Mouse (Mus musculus): ENCODE measurements around the gene Mbnl2. TPM values are rescaled to one million over a fixed set of nuclear protein-coding genes. Genes with fewer than 3 reads are reported as not detected.

Gene Mbnl2
- polyA plus RNA-seq, 1 experiment from 2014 or later, result 23.1 TPM

DNA sequence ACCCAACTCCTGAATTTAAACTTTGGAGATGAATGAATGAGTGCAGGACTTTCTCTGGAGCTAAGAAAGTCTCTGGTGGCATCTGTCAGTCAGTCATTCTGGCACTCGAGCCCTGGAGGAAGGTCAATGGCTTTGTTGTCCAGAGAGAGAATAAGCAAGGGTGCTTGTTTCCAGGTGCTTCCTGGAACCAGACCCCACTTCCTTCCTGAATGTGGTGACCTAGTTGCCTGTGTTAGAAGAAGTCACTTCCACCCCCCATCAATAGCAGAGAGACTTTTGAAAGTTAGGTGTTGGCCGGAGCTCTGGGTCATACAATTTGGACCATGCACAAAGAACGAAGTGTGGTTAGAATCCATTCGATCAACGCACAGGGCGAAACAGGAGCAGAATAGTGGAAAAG is 19.0 kb downstream of the Mbnl2 start:
- peaks cover 9% of the 10 kb centered on the region for H3K4me1 ChIP-seq (replicated peaks; ENCODE audit: control insufficient read depth, insufficient read depth, low read length)
- H3K4me2 ChIP-seq (ENCODE audit: low read length), result no peak overlapping the region
- H3K4me3 ChIP-seq (replicated peaks; ENCODE audit: low read length), result no peak overlapping the region
- no peak overlapping the region for H3K27ac ChIP-seq (ENCODE audit: low read length)
- H3K9me3 ChIP-seq (ENCODE audit: control insufficient read depth, low read length), result no peaks in the 10 kb centered on the region
- WGBS, result 90% methylated on average over 6 of the region's 6 CpGs
- no peaks in the 10 kb centered on the region for H3K27me3 ChIP-seq (replicated peaks; ENCODE audit: control insufficient read depth, insufficient read depth, low read length)
- H3K9ac ChIP-seq (replicated peaks; ENCODE audit: low read depth, low read length), result no peak overlapping the region
- ATAC-seq, result no peak
- no peaks in the 10 kb centered on the region; the same call in 1 of the 2 replicates for H3K36me3 ChIP-seq (ENCODE audit: control insufficient read depth, insufficient read depth)

DNA sequence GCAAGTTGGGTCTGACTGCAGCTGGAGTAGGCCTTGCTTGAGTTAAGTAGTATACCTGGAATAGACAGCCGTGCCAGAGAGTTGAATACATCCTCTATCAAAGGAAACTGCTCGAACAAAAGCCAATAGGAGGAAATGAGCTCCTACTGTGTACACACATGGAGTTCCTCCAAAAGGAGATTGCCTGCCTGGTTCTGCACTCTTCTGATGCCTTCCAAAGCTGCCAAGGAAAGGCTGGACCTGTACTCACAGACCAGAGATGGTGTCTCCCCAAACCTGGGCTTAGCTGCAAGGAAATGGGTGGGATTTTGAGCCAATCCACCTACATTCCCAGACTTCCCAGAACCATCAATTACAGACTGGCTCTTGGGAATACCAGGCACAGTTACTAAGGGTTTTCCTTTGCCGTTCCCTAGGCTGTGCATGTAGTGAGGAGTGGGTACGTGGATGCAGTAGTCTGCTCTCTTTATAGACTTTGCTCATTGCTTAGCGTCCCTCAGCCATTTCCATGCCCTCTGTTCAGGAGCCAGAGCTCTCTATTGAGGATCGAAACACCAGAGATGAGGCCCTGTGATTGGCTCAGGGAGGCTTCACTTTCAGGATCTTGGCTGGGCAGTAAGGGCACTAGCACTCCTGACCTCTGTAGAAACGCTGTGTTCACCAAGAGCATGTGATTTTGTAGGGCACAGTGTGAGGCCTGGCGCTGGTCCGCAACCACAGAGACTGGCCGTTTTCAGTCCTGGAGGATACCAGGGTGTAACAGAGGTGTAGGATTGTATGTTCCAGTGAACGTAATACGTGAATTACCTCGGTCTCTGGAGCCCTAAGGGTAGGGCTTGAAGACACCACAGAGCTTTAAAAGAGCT is 20.1 kb downstream of the Mbnl2 start:
- H3K4me1 ChIP-seq (replicated peaks; ENCODE audit: control insufficient read depth, insufficient read depth, low read length), result peaks cover 12% of the 10 kb centered on the region
- no peak overlapping the region for H3K4me3 ChIP-seq (replicated peaks; ENCODE audit: low read length)
- H3K27ac ChIP-seq (ENCODE audit: low read length), result no peak overlapping the region
- no peaks in the 10 kb centered on the region for H3K27me3 ChIP-seq (replicated peaks; ENCODE audit: control insufficient read depth, insufficient read depth, low read length)
- WGBS, result 79% methylated on average over 13 of the region's 13 CpGs
- ATAC-seq, result no peak
- H3K36me3 ChIP-seq (ENCODE audit: control insufficient read depth, insufficient read depth), result no peaks in the 10 kb centered on the region
- H3K4me2 ChIP-seq (ENCODE audit: low read length), result no peak overlapping the region
- no peaks in the 10 kb centered on the region for H3K9me3 ChIP-seq (ENCODE audit: control insufficient read depth, low read length)
- no peak overlapping the region for H3K9ac ChIP-seq (replicated peaks; ENCODE audit: low read depth, low read length)

DNA sequence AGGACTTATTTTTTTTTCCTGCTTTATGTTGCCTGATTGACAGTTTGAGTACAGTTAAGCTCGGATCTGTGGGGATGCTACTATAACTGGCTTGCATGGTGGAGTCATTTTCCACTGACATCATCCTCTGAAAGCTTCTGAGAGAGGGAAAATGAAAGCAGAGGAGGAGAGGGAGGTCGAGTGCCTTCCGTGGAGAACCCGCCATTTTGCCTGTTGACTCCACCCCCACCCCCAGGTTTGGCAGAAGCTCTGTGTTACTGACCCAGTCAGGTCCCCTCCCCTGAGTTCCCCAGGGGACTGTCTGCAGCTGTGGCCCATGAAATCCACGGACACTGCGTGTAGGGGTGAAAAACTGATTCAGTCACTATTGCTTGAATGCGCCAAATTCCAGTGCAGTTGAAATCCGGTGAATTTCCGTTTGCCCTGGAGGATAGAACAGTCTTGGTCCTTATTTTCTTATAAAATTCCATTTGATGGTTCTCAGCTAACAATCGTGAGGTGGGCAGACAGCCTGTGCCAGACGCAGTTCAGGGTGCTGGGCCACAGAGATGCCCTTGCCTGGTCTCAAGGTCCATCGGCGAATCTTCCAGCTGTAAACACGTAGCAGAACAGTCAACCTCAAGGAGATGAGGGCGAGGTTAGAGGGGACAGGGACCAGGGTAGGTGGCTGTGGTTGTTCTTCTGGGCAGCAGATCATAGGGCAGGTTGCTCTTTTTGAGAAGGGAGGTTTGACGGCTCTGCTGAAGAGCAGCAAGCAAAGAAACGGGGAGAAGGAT is 20.9 kb downstream of the Mbnl2 start:
- WGBS, result 74% methylated on average over 17 of the region's 17 CpGs
- ATAC-seq, result peak; percentile 39; the same call in 1 of the 2 replicates

DNA sequence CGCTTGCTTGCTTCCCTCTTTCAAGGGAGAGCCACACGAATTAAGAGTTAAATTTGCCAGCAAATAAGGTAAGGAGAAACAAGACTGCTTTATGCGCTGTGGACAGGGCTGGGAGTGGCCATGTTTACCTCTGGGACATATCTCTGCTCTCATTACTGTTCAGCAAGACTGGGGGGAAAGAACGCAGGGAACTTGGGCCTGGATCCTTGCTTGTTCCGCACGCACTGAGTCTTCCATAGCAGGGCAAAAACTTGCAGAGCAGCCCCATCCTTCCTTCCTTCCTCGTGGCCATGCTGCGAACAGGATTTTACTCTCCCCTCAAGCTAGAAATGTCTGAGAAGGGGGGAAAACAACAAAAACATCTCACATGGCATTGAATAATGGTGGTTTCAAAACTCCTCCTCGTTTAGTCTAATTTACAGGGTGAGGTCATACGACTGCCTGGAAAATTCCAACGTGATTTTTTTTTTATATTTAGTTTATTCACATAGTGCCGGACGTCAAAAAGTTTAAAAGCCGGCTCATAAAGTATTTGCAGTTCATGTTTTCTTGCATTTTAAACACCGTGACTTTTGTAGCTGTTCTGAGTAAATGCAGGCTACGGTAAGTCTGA is 21.8 kb downstream of the Mbnl2 start:
- no peaks in the 10 kb centered on the region for H3K27me3 ChIP-seq (replicated peaks; ENCODE audit: control insufficient read depth, insufficient read depth, low read length)
- H3K4me2 ChIP-seq (ENCODE audit: low read length), result 0 out of 2 replicates have a peak overlapping the region, but pooled peaks have one; percentile 3
- H3K4me3 ChIP-seq (replicated peaks; ENCODE audit: low read length), result no peak overlapping the region
- WGBS, result 42% methylated on average over 16 of the region's 16 CpGs
- no peak overlapping the region for H3K27ac ChIP-seq (ENCODE audit: low read length)
- no peaks in the 10 kb centered on the region for H3K36me3 ChIP-seq (ENCODE audit: control insufficient read depth, insufficient read depth)
- H3K9ac ChIP-seq (replicated peaks; ENCODE audit: low read depth, low read length), result no peak overlapping the region
- no peak for ATAC-seq
- H3K4me1 ChIP-seq (replicated peaks; ENCODE audit: control insufficient read depth, insufficient read depth, low read length), result peaks cover 12% of the 10 kb centered on the region
- no peaks in the 10 kb centered on the region for H3K9me3 ChIP-seq (ENCODE audit: control insufficient read depth, low read length)

More for the DNA sequence above, 20.9 kb downstream of the Mbnl2 start:
- Histone ChIP-seq H3K4me3 (replicated peaks; ENCODE audit: low read length) (no peak overlapping the region), H3K9ac (replicated peaks; ENCODE audit: low read depth, low read length) (no peak overlapping the region), H3K27ac (ENCODE audit: low read length) (no peak overlapping the region), H3K4me1 (replicated peaks; ENCODE audit: control insufficient read depth, insufficient read depth, low read length) (peaks cover 12% of the 10 kb centered on the region), H3K4me2 (ENCODE audit: low read length) (no peak overlapping the region), H3K36me3 (ENCODE audit: control insufficient read depth, insufficient read depth) (no peaks in the 10 kb centered on the region), H3K27me3 (replicated peaks; ENCODE audit: control insufficient read depth, insufficient read depth, low read length) (no peaks in the 10 kb centered on the region), H3K9me3 (ENCODE audit: control insufficient read depth, low read length) (no peaks in the 10 kb centered on the region)

DNA sequence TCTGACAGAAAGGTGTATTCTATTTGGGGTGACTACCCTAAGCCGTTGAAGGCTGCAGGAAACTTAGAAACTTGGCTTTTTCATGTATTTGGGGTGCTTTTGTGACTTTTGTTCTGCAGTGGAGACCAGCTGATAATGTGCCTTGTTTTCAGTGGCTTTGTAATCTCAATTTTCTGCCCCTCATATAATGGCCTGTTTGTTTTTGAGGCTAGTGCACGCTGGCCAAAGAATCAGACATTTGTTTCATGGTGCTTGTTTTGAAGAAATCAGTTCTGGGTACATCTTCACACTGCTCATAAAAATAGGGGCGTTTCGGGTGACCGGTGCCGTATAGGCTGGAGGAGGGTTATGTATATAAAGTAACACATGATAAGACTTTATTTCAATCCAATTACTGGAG is 22.4 kb downstream of the Mbnl2 start:
- Histone ChIP-seq H3K9me3 (ENCODE audit: control insufficient read depth, low read length) (no peaks in the 10 kb centered on the region), H3K9ac (replicated peaks; ENCODE audit: low read depth, low read length) (no peak overlapping the region; the same call in 1 of the 2 replicates)
- ATAC-seq, result no peak

DNA sequence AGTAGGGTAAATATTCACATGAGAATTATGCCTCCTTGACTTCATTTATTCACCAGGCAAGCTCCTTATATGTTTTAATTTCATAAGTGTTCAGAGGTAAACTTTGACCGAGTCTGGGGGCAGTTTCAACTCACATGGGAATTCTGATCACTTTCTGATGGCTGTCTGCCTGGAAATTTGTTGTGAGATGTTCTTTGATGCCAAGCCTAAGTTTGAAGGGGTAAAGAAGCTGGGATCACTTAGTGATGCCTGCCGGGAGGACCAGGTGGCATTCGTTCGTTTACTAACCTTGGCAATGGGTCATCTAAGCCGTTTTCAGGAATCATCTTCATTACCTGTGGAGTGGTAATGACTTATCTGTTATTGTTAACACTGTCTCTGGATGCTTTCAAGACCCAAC is 23.0 kb downstream of the Mbnl2 start:
- Histone ChIP-seq H3K4me3 (replicated peaks; ENCODE audit: low read length) (no peak overlapping the region), H3K9me3 (ENCODE audit: control insufficient read depth, low read length) (no peaks in the 10 kb centered on the region), H3K9ac (replicated peaks; ENCODE audit: low read depth, low read length) (no peak overlapping the region), H3K4me2 (ENCODE audit: low read length) (no peak overlapping the region), H3K27me3 (replicated peaks; ENCODE audit: control insufficient read depth, insufficient read depth, low read length) (no peaks in the 10 kb centered on the region), H3K36me3 (ENCODE audit: control insufficient read depth, insufficient read depth) (no peaks in the 10 kb centered on the region), H3K27ac (ENCODE audit: low read length) (no peak overlapping the region), H3K4me1 (replicated peaks; ENCODE audit: control insufficient read depth, insufficient read depth, low read length) (peaks cover 16% of the 10 kb centered on the region)
- WGBS, result 82% methylated on average over 5 of the region's 5 CpGs
- ATAC-seq, result no peak

More for the DNA sequence above, 22.4 kb downstream of the Mbnl2 start:
- Histone ChIP-seq H3K27me3 (replicated peaks; ENCODE audit: control insufficient read depth, insufficient read depth, low read length) (no peaks in the 10 kb centered on the region), H3K36me3 (ENCODE audit: control insufficient read depth, insufficient read depth) (no peaks in the 10 kb centered on the region), H3K27ac (ENCODE audit: low read length) (no peak overlapping the region), H3K4me2 (ENCODE audit: low read length) (no peak overlapping the region), H3K4me1 (replicated peaks; ENCODE audit: control insufficient read depth, insufficient read depth, low read length) (peaks cover 12% of the 10 kb centered on the region), H3K4me3 (replicated peaks; ENCODE audit: low read length) (no peak overlapping the region)
- 75% methylated on average over 6 of the region's 6 CpGs for WGBS

DNA sequence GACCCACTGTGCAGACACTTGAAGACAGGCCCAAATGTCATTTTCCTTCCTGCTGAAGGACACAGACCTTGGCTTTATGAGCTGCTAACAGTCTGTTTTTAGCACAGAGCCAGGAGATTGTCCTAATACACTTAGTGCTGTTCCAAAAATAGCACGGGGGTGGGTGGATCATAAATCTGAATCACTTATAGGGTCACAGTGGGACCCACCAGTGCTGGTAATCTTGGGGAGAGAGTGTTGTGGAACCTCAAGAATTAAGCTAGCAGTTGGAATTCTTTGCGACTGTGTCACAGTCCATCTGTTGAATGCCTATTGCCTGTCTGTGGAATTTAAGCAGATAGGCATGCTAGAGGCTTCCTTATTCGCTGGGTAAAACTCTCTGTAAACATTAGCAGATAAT is 24.2 kb downstream of the Mbnl2 start:
- WGBS, result 82% methylated on average over 3 of the region's 3 CpGs
- no peak overlapping the region for H3K27ac ChIP-seq (ENCODE audit: low read length)
- no peak overlapping the region for H3K9ac ChIP-seq (replicated peaks; ENCODE audit: low read depth, low read length)
- no peaks in the 10 kb centered on the region for H3K9me3 ChIP-seq (ENCODE audit: control insufficient read depth, low read length)
- no peak overlapping the region for H3K4me3 ChIP-seq (replicated peaks; ENCODE audit: low read length)
- H3K4me2 ChIP-seq (ENCODE audit: low read length), result no peak overlapping the region
- peaks cover 16% of the 10 kb centered on the region for H3K4me1 ChIP-seq (replicated peaks; ENCODE audit: control insufficient read depth, insufficient read depth, low read length)
- 0 out of 2 replicates have a peak, but pooled peaks have one; percentile 20 for ATAC-seq
- H3K36me3 ChIP-seq (ENCODE audit: control insufficient read depth, insufficient read depth), result no peaks in the 10 kb centered on the region
- no peaks in the 10 kb centered on the region for H3K27me3 ChIP-seq (replicated peaks; ENCODE audit: control insufficient read depth, insufficient read depth, low read length)

DNA sequence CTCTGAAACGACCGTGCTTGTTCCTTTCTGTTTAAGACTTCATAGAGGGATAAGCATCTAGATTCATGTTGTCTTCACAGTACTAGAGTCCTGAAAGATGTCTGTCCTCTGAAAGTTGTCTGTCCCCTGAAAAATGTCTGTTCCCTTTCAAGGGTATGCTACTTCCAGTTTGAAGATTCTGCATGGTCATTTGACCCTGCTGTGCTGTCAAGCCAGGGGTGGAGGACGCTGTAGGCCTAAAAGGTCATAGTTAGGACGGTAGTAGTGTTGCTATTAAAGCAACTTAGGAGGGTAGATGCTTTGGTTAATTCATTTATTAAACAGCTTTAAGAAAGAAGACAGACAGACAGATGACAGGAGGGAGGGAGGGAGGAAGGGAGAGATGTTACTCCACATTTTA is 24.7 kb downstream of the Mbnl2 start:
- H3K27me3 ChIP-seq (replicated peaks; ENCODE audit: control insufficient read depth, insufficient read depth, low read length), result no peaks in the 10 kb centered on the region
- H3K4me3 ChIP-seq (replicated peaks; ENCODE audit: low read length), result no peak overlapping the region
- H3K9ac ChIP-seq (replicated peaks; ENCODE audit: low read depth, low read length), result no peak overlapping the region
- no peak overlapping the region for H3K4me2 ChIP-seq (ENCODE audit: low read length)
- H3K4me1 ChIP-seq (replicated peaks; ENCODE audit: control insufficient read depth, insufficient read depth, low read length), result peaks cover 16% of the 10 kb centered on the region
- ATAC-seq, result no peak
- 88% methylated on average over 4 of the region's 4 CpGs for WGBS
- no peaks in the 10 kb centered on the region for H3K9me3 ChIP-seq (ENCODE audit: control insufficient read depth, low read length)
- no peaks in the 10 kb centered on the region for H3K36me3 ChIP-seq (ENCODE audit: control insufficient read depth, insufficient read depth)
- no peak overlapping the region for H3K27ac ChIP-seq (ENCODE audit: low read length)

DNA sequence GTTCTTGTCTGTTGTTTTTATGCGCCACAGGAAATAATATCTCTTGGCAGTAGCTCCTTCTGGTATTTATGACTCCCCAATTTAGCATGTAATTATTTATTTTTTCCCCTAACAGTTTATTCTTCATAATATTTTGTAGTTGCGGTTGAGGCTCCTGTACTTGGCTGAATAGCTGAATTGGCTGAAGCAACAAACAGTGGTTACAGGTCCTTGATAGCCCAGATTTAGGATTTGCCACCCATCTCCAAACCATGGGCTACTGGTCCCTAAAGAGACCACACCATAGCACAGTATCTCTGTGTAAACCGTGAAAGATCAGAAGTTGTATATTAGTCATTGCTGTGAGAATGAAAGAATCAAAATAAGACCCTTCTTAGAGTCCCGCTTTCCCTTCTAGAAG is 25.3 kb downstream of the Mbnl2 start:
- Histone ChIP-seq H3K27ac (ENCODE audit: low read length) (no peak overlapping the region), H3K36me3 (ENCODE audit: control insufficient read depth, insufficient read depth) (no peaks in the 10 kb centered on the region), H3K4me2 (ENCODE audit: low read length) (no peak overlapping the region), H3K4me3 (replicated peaks; ENCODE audit: low read length) (no peak overlapping the region), H3K9ac (replicated peaks; ENCODE audit: low read depth, low read length) (no peak overlapping the region), H3K9me3 (ENCODE audit: control insufficient read depth, low read length) (no peaks in the 10 kb centered on the region), H3K4me1 (replicated peaks; ENCODE audit: control insufficient read depth, insufficient read depth, low read length) (peaks cover 16% of the 10 kb centered on the region), H3K27me3 (replicated peaks; ENCODE audit: control insufficient read depth, insufficient read depth, low read length) (no peaks in the 10 kb centered on the region)
- 86% methylated on average over 4 of the region's 4 CpGs for WGBS
- ATAC-seq, result no peak
